Mouse (Mus musculus) testis, adult 10 weeks (tissue): ENCODE results near the gene Cpt2. TPM values are rescaled to one million over a fixed set of nuclear protein-coding genes. Genes with fewer than 3 reads are reported as not detected.

Source experiments
- polyA plus RNA-seq: library from polyadenylated mRNA; stranded (reverse); fragments of 350-450 nt; fragmentation: Illumina TruSeq; extraction: RNeasy Lipid Tissue Mini Kit (QIAGEN cat#74804); gene quantifications from one replicate; pipeline ENCODE4 v1.2.3, GENCODE M21; 2014; ENCODE audit warnings: low read depth, low replicate concordance

Cpt2 gene
- polyA plus RNA-seq = 97.6 TPM

GRCm38 (mm10) chr4:107923145-107923802 is at the start of gene Cpt2:
Gene Cpt2, minus strand, starts transcription at chr4:107923610.

GRCm38 (mm10) chr4:107967966-107968682 is 44.7 kb upstream of the Cpt2 start, which contains the start of gene Slc1a7:
Gene Slc1a7, plus strand, starts transcription at chr4:107968332.

GRCm38 (mm10) chr4:107889731-107890432 is 33.5 kb downstream of the Cpt2 start, which contains the start of gene 0610037L13Rik:
Gene 0610037L13Rik, plus strand, starts transcription at chr4:107889813.

GRCm38 (mm10) chr4:107879254-107880050 is 44.0 kb downstream of the Cpt2 start, which contains the start of gene Magoh:
Gene Magoh, plus strand, starts transcription at chr4:107879755.

Other genes starting within 250 kb of the Cpt2 start
- 335 TPM for gene Dmrtb1, start 239.4 kb downstream of the Cpt2 start, polyA plus RNA-seq
- 33.8 TPM for gene Lrp8, start 121.3 kb downstream of the Cpt2 start, polyA plus RNA-seq
- 91.3 TPM for gene Magoh, start 43.9 kb downstream of the Cpt2 start, polyA plus RNA-seq
- 18.7 TPM for gene 0610037L13Rik, start 33.8 kb downstream of the Cpt2 start, polyA plus RNA-seq
- gene Slc1a7, start 44.7 kb upstream of the Cpt2 start, polyA plus RNA-seq = 0.42 TPM
- gene Podn, start 172.8 kb upstream of the Cpt2 start, polyA plus RNA-seq = 0.11 TPM
- 29.3 TPM for gene Scp2, start 221.4 kb upstream of the Cpt2 start, polyA plus RNA-seq
- 0.80 TPM for gene Echdc2, start 241.8 kb upstream of the Cpt2 start, polyA plus RNA-seq